Mouse (Mus musculus) subcutaneous adipose tissue, adult 2 months (tissue): Measurements from ENCODE around the gene AA986860. TPM values are rescaled to one million over a fixed set of nuclear protein-coding genes. Genes with fewer than 3 reads are reported as not detected.

Experiments
- polyA plus RNA-seq: library from polyadenylated mRNA; depleted of rRNA; stranded (reverse); fragments of >200 nt; gene quantifications from 2 replicates; pipeline ENCODE4 v1.2.3, GENCODE M21; 2012; ENCODE audit warnings: low replicate concordance; rRNA removed

The AA986860 gene
- 1.1 and 3.4 TPM in 2 replicates for polyA plus RNA-seq

GRCm38 (mm10) chr1:130731741-130732337 is at the start of gene AA986860:
Gene AA986860 (plus strand): TSS chr1:130731976.

GRCm38 (mm10) chr1:130715561-130716217 is 16.1 kb upstream of the AA986860 start, which contains the start of gene Gm29427:
Gene Gm29427 (minus strand): TSS chr1:130715799.

GRCm38 (mm10) chr1:130717291-130717871 is 14.4 kb upstream of the AA986860 start, which contains the start of gene Yod1:
Gene Yod1 (plus strand): TSS chr1:130717327.

GRCm38 (mm10) chr1:130729153-130729552 is 2.6 kb upstream of the AA986860 start, which contains the start of gene Pfkfb2:
Gene Pfkfb2 (minus strand): TSS chr1:130729253.

Other genes starting within 250 kb of the AA986860 start
- not detected in 2 replicates for gene Zp3r, start 102.4 kb upstream of the AA986860 start, polyA plus RNA-seq
- gene C4bp, start 70.3 kb upstream of the AA986860 start, polyA plus RNA-seq: 0.16 and 1.5 TPM in 2 replicates
- not detected in 2 replicates for gene Gm29427, start 16.2 kb upstream of the AA986860 start, polyA plus RNA-seq
- gene Yod1, start 14.6 kb upstream of the AA986860 start, polyA plus RNA-seq: 1.2 and 2.1 TPM in 2 replicates
- gene Pfkfb2, start 2.7 kb upstream of the AA986860 start, polyA plus RNA-seq: 9.1 and 14.2 TPM in 2 replicates
- 0.58 and 0.66 TPM in 2 replicates for gene Fcamr, start 68.9 kb downstream of the AA986860 start, polyA plus RNA-seq
- 0.14 and 31.0 TPM in 2 replicates for gene Pigr, start 94.7 kb downstream of the AA986860 start, polyA plus RNA-seq
- gene Fcmr, start 133.7 kb downstream of the AA986860 start, polyA plus RNA-seq: 0.64 and 0.85 TPM in 2 replicates
- not detected in 2 replicates for gene Il24, start 155.5 kb downstream of the AA986860 start, polyA plus RNA-seq
- not detected in 2 replicates for gene Il20, start 179.5 kb downstream of the AA986860 start, polyA plus RNA-seq
- not detected in 2 replicates for gene Il19, start 208.1 kb downstream of the AA986860 start, polyA plus RNA-seq